Mouse (Mus musculus) liver, embryonic 12.5 days (tissue): ENCODE measurements around the gene Gli1. TPM values are rescaled to one million over a fixed set of nuclear protein-coding genes. Genes with fewer than 3 reads are reported as not detected.

ENCODE experiments used
- ATAC-seq: fragments of 200-750 bp; cut with Nextera tagmentation; 2 replicates; pipeline ENCODE4 v1.8.0; 2017; ENCODE audit warnings: moderate number of reproducible peaks, mild to moderate bottlenecking, moderate library complexity
- H3K27ac ChIP-seq: fragments of 300-500 bp; sonication (generic); 2 replicates; pipeline ENCODE4 v1.5.1; 2016; ENCODE audit warnings: mild to moderate bottlenecking
- H3K27me3 ChIP-seq: fragments of 300-500 bp; sonication (generic); replicated peaks from 2 replicates; pipeline ENCODE4 v1.6.1; 2016; ENCODE audit warnings: mild to moderate bottlenecking, moderate library complexity
- H3K36me3 ChIP-seq: fragments of 300-500 bp; sonication (generic); 2 replicates; pipeline ENCODE4 v1.6.1; 2016; ENCODE audit warnings: mild to moderate bottlenecking, moderate library complexity
- H3K4me1 ChIP-seq: fragments of 300-500 bp; sonication (generic); 2 replicates; pipeline ENCODE4 v1.6.1; 2016
- H3K4me2 ChIP-seq: fragments of 300-500 bp; sonication (generic); 2 replicates; pipeline ENCODE4 v1.6.1; 2016; ENCODE audit warnings: mild to moderate bottlenecking, moderate library complexity
- H3K4me3 ChIP-seq: fragments of 300-500 bp; sonication (generic); 2 replicates; pipeline ENCODE4 v1.5.1; 2016; ENCODE audit warnings: mild to moderate bottlenecking, moderate library complexity
- H3K9ac ChIP-seq: fragments of 300-500 bp; sonication (generic); 2 replicates; pipeline ENCODE4 v1.6.1; 2016; ENCODE audit warnings: mild to moderate bottlenecking, moderate library complexity
- H3K9me3 ChIP-seq: fragments of 300-500 bp; sonication (generic); replicated peaks from 2 replicates; pipeline ENCODE4 v1.6.1; 2016; ENCODE audit warnings: mild to moderate bottlenecking, moderate library complexity
- WGBS: fragments of 180-500 bp; shearing (Covaris S2); methylation state at CpG from one replicate; pipeline ENCODE4 v1.1.7; 2016; ENCODE audit not compliant: insufficient replicate concordance; 5-methylcytosine and 5-hydroxymethylcytosine counted together
- polyA plus RNA-seq: library from polyadenylated mRNA; unstranded; fragments of >200 nt; fragmentation: Nextera tagmentation; extraction: Ambion mirVana; gene quantifications from 2 replicates; pipeline ENCODE4 v1.2.1, GENCODE M21; 2016

The Gli1 gene
- polyA plus RNA-seq, 1 experiment from 2014 or later, result 1.1 TPM

- Histone ChIP-seq H3K9me3 (no peaks in the 10 kb centered on the region), H3K27ac (no peak overlapping the region), H3K9ac (no peak overlapping the region; the same call in 1 of the 2 replicates), H3K4me1 (peaks cover 40% of the 10 kb centered on the region), H3K4me3 (peak overlapping the region; percentile 46), H3K27me3 (peaks cover 74% of the 10 kb centered on the region), H3K4me2 (peak overlapping the region; percentile 68), H3K36me3 (no peaks in the 10 kb centered on the region)
- 3% methylated on average over 9 of the region's 11 CpGs for WGBS
- no peak for ATAC-seq
These were observed 449 bp downstream of the Gli1 start for GRCm38 (mm10) chr10:127341360-127341690.

GRCm38 (mm10) chr10:127340577-127341359 lies 1.0 kb downstream of the Gli1 start:
- no peaks in the 10 kb centered on the region for H3K36me3 ChIP-seq
- WGBS, result 3% methylated on average over 27 of the region's 27 CpGs
- H3K9ac ChIP-seq, result no peak overlapping the region
- H3K27me3 ChIP-seq, result peaks cover 79% of the 10 kb centered on the region
- H3K27ac ChIP-seq, result no peak overlapping the region
- peak overlapping the region; percentile 46 for H3K4me3 ChIP-seq
- H3K9me3 ChIP-seq, result no peaks in the 10 kb centered on the region
- no peak for ATAC-seq
- peaks cover 40% of the 10 kb centered on the region for H3K4me1 ChIP-seq
- H3K4me2 ChIP-seq, result peak overlapping the region; percentile 68

- H3K9ac ChIP-seq, result peak overlapping the region; percentile 33
These were observed 1.8 kb downstream of the Gli1 start for GRCm38 (mm10) chr10:127339683-127340576.

GRCm38 (mm10) chr10:127338930-127339682 lies 2.7 kb downstream of the Gli1 start:
- peak; percentile 67 for ATAC-seq
- Histone ChIP-seq H3K4me1 (peaks cover 40% of the 10 kb centered on the region), H3K36me3 (no peaks in the 10 kb centered on the region), H3K27me3 (peaks cover 80% of the 10 kb centered on the region), H3K9ac (peak overlapping the region; percentile 33; the same call in 1 of the 2 replicates), H3K9me3 (no peaks in the 10 kb centered on the region), H3K27ac (no peak overlapping the region), H3K4me3 (peak overlapping the region; percentile 46), H3K4me2 (peak overlapping the region; percentile 68)
- WGBS, result 1% methylated on average over 31 of the region's 31 CpGs

More at GRCm38 (mm10) chr10:127339683-127340576, 1.8 kb downstream of the Gli1 start:
- Histone ChIP-seq H3K9me3 (no peaks in the 10 kb centered on the region), H3K4me3 (peak overlapping the region; percentile 46), H3K27ac (no peak overlapping the region), H3K27me3 (peaks cover 80% of the 10 kb centered on the region), H3K4me2 (peak overlapping the region; percentile 68), H3K4me1 (peaks cover 40% of the 10 kb centered on the region), H3K36me3 (no peaks in the 10 kb centered on the region)
- 2% methylated on average over 42 of the region's 42 CpGs for WGBS
- no peak for ATAC-seq

GRCm38 (mm10) chr10:127337536-127338099 lies 4.2 kb downstream of the Gli1 start:
- H3K36me3 ChIP-seq, result no peaks in the 10 kb centered on the region
- ATAC-seq, result no peak
- peaks cover 69% of the 10 kb centered on the region for H3K27me3 ChIP-seq
- H3K4me2 ChIP-seq, result no peak overlapping the region
- 56% methylated on average over 6 of the region's 6 CpGs for WGBS
- no peak overlapping the region for H3K4me3 ChIP-seq
- no peaks in the 10 kb centered on the region for H3K9me3 ChIP-seq
- H3K4me1 ChIP-seq, result peaks cover 43% of the 10 kb centered on the region
- H3K9ac ChIP-seq, result no peak overlapping the region
- no peak overlapping the region for H3K27ac ChIP-seq

- no peak for ATAC-seq
- Histone ChIP-seq H3K9me3 (no peaks in the 10 kb centered on the region), H3K4me3 (no peak overlapping the region), H3K4me2 (no peak overlapping the region), H3K9ac (no peak overlapping the region), H3K27ac (no peak overlapping the region), H3K4me1 (peaks cover 44% of the 10 kb centered on the region), H3K27me3 (peaks cover 68% of the 10 kb centered on the region), H3K36me3 (no peaks in the 10 kb centered on the region)
- 51% methylated on average over 5 of the region's 5 CpGs for WGBS
These were observed 4.8 kb downstream of the Gli1 start for GRCm38 (mm10) chr10:127336952-127337351.

- ATAC-seq, result no peak
- Histone ChIP-seq H3K4me1 (peaks cover 41% of the 10 kb centered on the region), H3K4me3 (no peak overlapping the region), H3K36me3 (no peaks in the 10 kb centered on the region), H3K27ac (no peak overlapping the region), H3K9me3 (no peaks in the 10 kb centered on the region), H3K27me3 (peaks cover 58% of the 10 kb centered on the region), H3K4me2 (no peak overlapping the region), H3K9ac (no peak overlapping the region)
- 47% methylated on average over 1 of the region's 1 CpGs for WGBS
These were observed 6.5 kb downstream of the Gli1 start for GRCm38 (mm10) chr10:127335271-127335670.

GRCm38 (mm10) chr10:127333152-127333551 lies 8.6 kb downstream of the Gli1 start:
- H3K4me3 ChIP-seq, result no peak overlapping the region
- no peak overlapping the region for H3K27ac ChIP-seq
- peaks cover 40% of the 10 kb centered on the region for H3K27me3 ChIP-seq
- no peaks in the 10 kb centered on the region for H3K9me3 ChIP-seq
- no peak overlapping the region for H3K9ac ChIP-seq
- ATAC-seq, result peak; percentile 13; the same call in 1 of the 2 replicates
- H3K36me3 ChIP-seq, result peaks cover 14% of the 10 kb centered on the region
- H3K4me1 ChIP-seq, result peaks cover 27% of the 10 kb centered on the region
- 27% methylated on average over 5 of the region's 5 CpGs for WGBS
- H3K4me2 ChIP-seq, result no peak overlapping the region

- H3K9ac ChIP-seq, result peak overlapping the region; percentile 47; the same call in 1 of the 2 replicates
- H3K4me2 ChIP-seq, result peak overlapping the region; percentile 65
- ATAC-seq, result no peak
- no peak overlapping the region for H3K27ac ChIP-seq
- 21% methylated on average over 30 of the region's 31 CpGs for WGBS
- no peaks in the 10 kb centered on the region for H3K9me3 ChIP-seq
- peak overlapping the region; percentile 31 for H3K4me3 ChIP-seq
- peaks cover 18% of the 10 kb centered on the region for H3K36me3 ChIP-seq
- peaks cover 32% of the 10 kb centered on the region for H3K4me1 ChIP-seq
- H3K27me3 ChIP-seq, result peaks cover 40% of the 10 kb centered on the region
These were observed 9.4 kb downstream of the Gli1 start for GRCm38 (mm10) chr10:127332211-127332874.

GRCm38 (mm10) chr10:127330212-127330611 lies 11.6 kb downstream of the Gli1 start:
- no peaks in the 10 kb centered on the region for H3K9me3 ChIP-seq
- peaks cover 53% of the 10 kb centered on the region for H3K4me1 ChIP-seq
- no peak for ATAC-seq
- peaks cover 20% of the 10 kb centered on the region for H3K36me3 ChIP-seq
- 73% methylated on average over 7 of the region's 7 CpGs for WGBS
- no peak overlapping the region for H3K4me3 ChIP-seq
- no peak overlapping the region for H3K4me2 ChIP-seq
- H3K27me3 ChIP-seq, result peaks cover 45% of the 10 kb centered on the region
- no peak overlapping the region for H3K9ac ChIP-seq
- H3K27ac ChIP-seq, result no peak overlapping the region
